Mouse (Mus musculus): ENCODE data around the gene Ugt2b35. TPM values are rescaled to one million over a fixed set of nuclear protein-coding genes. Genes with fewer than 3 reads are reported as not detected.
"Not testable (repeated sequence)": the region's sequence is repeated elsewhere in the genome, so short reads cannot be mapped to it uniquely, and the experiment has no call there.

The Ugt2b35 gene
- not detected for total RNA-seq (2021)
- long read RNA-seq = 0 reads

DNA sequence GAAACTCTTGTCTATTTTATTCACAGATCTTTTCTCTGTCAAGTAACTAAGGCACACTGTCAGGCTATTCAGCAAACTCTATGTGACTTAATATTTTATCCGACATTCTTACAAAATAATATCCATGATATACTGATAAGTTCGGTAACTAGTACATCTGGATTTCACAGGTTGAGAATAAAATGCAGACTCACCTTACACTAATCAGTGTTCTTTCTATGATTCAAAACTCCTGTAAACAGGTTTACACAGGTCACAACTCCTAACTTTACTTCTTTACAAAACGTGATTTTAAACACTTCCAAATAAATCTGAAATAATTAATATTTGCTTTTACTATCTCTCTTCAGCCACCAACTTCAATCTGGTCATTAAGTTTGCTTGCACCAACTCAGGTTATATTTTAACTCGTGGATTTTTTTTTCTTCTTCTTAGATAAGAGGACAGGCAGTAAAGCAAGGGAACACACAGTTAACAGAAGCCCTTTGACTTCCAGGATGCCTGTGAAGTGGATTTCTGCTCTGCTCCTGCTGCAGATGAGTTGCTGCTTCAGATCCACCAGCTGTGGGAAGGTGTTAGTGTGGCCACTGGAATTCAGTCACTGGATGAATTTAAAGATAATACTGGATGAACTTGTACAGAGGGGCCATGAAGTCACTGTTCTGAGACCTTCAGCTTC lies at the start of gene Ugt2b35:
TSS of gene Ugt2b35 (plus strand) at position 466 of the 679 bp plus-strand sequence.
- no peak for DNase-seq (ENCODE audit: low spot score in 2 of 2)

DNA sequence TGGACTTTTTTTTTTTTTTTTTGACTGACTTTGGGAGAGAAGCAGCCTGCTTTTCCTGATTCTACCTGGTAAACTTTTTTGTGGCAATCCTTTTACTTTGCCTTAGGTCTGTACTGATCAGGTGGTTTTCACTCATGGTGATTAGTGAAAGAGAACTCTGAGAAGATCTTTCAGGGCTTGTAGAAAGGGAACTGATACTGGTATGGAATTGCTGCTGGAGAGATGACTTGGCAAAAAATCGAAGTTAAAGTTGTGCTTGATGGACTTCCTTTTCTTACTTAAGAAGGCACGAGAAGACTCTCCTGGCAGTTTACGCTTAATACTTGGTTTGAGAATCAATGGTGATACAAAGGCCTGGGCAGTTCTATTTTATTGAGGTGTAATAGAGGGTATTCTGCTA lies 40.2 kb upstream of the Ugt2b35 start:
- no peak for DNase-seq (ENCODE audit: low spot score in 2 of 2)

DNA sequence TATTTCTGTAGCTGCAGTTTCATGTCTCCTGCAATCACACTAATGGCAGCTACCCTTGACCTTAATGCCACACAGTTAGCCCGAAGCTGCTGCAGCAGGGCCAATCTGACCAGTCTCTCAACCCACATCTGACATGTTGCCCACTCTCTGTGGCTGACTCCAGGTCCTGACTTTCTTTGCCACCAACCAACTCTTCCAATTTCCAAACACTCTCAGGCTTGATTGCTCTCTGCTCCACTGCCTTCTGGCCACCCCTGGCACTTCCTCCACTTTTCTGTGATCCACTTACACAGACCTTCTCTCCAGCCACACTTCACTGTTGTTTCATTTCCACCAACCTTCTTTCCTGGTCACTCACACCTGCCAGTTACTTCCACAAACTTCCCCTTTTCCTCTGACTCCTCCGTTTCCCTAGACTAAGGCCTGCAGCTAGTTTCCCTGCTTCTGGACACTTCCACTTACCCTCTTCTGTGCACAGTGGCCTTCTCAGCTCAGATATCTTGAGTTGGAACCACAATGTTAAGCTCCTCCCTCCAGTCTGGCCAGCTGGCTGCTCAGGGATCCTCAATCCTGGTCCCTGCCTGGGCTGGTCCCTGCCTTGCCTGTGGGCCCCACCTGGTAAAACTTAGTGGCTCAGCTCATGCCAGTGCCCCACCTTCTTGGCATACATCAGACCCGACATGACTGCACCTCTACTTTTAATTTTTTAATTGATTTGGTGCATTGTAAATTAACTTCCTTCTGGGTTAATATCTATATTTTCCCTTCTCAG lies 38.9 kb upstream of the Ugt2b35 start:
- DNase-seq (ENCODE audit: low spot score in 2 of 2) = no peak

DNA sequence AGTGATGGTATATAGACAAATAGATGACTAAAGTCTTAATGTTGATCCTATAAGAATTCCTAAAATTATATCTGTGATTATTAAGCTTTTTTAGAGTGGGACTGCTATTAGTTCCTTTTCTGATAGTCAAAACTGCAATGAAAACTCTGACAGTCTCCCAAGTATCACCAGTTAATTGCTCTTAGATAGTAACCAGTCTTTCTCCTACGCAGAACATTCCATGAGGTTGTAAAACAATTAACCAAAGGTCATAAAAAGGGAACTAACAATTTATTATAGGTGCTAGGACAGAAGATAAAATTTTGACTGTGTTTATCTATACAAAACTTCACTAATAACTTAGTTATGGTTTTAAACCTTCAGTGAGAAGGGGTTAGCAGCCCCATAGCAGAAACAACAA lies 37.8 kb upstream of the Ugt2b35 start:
- DNase-seq (ENCODE audit: low spot score in 2 of 2) = not testable (repeated sequence)

DNA sequence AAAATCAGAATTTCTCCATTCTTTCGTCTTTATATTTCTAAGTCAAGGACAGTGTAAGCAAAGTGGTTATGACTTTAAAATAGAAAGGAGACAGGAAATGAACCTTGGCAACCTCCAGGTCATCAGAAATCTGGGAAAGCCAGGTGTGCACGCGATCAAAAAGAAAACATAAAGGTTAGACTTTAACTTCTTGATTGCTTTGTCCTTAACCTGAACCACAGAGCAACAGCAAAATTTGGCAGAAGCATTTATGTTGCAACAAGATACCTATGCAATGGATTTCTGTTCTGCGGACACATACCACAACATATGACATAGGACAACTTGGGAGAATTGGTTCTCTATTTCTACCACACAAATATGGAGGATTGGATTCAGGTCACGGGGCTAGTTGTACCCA lies 33.4 kb upstream of the Ugt2b35 start:
- DNase-seq (ENCODE audit: low spot score in 2 of 2) = not testable (repeated sequence)

DNA sequence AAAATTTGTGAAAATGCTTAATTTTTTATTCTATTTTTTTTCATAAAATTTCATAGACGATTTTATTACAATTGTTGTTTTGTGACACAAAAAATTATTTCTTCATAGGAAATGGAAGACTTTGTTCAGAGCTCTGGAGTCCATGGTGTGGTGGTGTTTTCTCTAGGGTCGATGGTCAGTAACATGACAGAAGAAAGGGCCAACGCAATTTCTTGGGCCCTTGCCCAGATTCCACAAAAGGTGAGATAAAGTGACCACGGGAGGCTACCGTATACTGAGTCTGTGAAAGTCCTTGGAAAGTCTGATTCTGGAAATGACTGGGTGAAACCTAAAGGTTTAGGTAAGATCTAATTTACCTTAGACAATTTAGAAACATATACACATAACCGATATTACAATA lies 4.1 kb downstream of the Ugt2b35 start:
- DNase-seq (ENCODE audit: low spot score in 2 of 2) = no peak

DNA sequence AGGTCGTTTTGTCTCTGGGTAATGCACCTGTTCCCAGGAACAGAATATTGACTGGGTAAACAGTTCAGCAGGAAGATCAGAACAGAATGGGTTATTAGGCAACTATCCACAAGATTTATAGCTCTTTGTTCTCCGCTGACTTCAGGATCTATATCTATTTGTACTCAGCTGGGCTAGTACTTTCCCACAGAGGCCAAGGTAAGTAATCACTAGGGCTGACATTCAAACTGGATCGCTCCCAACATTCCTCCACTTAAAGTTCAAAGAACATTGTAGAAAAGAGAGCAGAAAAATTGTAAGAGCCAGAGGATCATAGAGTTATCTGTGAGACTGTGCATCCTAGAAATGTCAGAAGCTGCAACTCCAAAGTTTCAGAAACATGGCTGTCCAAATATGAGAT lies 14.8 kb downstream of the Ugt2b35 start:
- no peak for DNase-seq (ENCODE audit: low spot score in 2 of 2)

DNA sequence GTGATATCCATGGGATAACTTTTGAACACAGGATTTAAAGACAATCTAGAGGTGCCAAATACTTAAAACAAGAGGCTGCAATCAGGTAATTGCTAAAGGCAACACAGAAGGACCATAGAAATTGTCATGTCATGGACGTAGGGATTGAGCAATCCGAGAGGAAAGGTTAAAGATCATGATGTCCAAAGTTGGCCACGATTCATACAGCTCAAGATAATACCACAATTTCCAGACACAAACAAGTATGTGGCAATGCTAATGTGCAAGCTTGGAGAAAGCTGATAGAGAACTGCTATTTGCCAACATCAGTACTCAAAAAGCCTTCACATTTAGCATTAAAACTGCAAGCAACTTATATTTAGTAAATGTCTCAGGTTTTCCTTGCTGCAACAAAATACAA lies 26.7 kb downstream of the Ugt2b35 start:
- no peak for DNase-seq (ENCODE audit: low spot score in 2 of 2)

DNA sequence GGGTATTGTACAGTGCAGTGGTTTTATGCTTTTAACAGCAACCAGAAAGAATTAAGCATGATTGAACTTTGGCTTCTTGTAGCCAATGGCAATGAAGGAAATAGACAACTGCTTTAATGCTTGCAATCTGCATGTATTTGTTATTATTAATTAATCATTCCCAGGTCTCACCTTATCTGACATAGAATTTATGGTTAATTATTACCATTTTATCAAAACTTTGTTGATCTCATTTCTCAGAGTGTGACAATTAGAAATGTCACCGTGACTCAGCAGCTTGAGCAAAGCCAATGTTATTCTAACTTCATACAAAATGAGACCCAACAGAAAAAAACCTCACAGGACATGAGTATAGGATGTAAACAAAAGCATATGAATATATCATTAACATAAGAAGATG lies 30.0 kb downstream of the Ugt2b35 start:
- DNase-seq (ENCODE audit: low spot score in 2 of 2) = no peak

Other genes with a start within 250 kb of the Ugt2b35 start
- gene Ythdc1, start 196.6 kb upstream of the Ugt2b35 start, total RNA-seq (2021) = 10 to 100 TPM; 51.0 to 55.6 TPM
- gene Ugt2b34, start 93.9 kb upstream of the Ugt2b35 start, total RNA-seq (2021) = not detected
- gene Ugt2b1, start 74.3 kb upstream of the Ugt2b35 start, total RNA-seq (2021) = not detected
- gene Ugt2b36, start 91.7 kb downstream of the Ugt2b35 start, total RNA-seq (2021) = not detected
- gene Ugt2b5, start 139.5 kb downstream of the Ugt2b35 start, total RNA-seq (2021) = not detected